Mouse (Mus musculus): ENCODE data around the gene AC161166.1. TPM values are rescaled to one million over a fixed set of nuclear protein-coding genes. Genes with fewer than 3 reads are reported as not detected.
"Not testable (repeated sequence)": the region's sequence is repeated elsewhere in the genome, so short reads cannot be mapped to it uniquely, and the experiment has no call there.

The AC161166.1 gene
- polyA plus RNA-seq, 1 experiment from 2014 or later: 1.2 TPM

DNA sequence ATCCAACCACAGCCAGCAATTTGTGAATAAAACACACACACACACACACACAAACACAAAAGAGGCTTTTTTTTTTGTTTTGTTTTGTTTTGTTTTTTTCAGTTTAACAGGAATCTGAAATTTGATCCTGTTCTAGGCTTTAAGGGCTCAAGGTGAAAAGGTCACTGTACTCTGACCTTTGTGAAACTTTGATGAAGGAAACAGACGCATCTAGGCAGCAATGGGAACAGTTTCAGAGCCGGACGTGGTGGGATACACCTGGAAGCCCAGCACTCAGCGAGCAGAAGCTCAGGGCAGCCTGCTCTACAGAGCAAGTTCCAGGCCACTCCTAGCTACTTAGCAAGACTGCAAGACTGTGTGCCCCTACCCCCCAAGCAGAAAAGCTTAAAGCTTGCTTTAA is 7.4 kb downstream of the AC161166.1 start:
- no peak for ATAC-seq
- WGBS: 10% methylated on average over 4 of the region's 4 CpGs
- no peak overlapping the region for H3K4me2 ChIP-seq (replicated peaks)
- peaks cover 37% of the 10 kb centered on the region for H3K36me3 ChIP-seq
- no peaks in the 10 kb centered on the region for H3K27me3 ChIP-seq
- H3K9me3 ChIP-seq: no peaks in the 10 kb centered on the region
- peak overlapping the region; percentile 99 for H3K27ac ChIP-seq
- H3K9ac ChIP-seq (replicated peaks): 0 out of 2 replicates have a peak overlapping the region, but pooled peaks have one; percentile 12
- H3K4me1 ChIP-seq (replicated peaks): peaks cover 51% of the 10 kb centered on the region
- H3K4me3 ChIP-seq (replicated peaks): no peak overlapping the region

DNA sequence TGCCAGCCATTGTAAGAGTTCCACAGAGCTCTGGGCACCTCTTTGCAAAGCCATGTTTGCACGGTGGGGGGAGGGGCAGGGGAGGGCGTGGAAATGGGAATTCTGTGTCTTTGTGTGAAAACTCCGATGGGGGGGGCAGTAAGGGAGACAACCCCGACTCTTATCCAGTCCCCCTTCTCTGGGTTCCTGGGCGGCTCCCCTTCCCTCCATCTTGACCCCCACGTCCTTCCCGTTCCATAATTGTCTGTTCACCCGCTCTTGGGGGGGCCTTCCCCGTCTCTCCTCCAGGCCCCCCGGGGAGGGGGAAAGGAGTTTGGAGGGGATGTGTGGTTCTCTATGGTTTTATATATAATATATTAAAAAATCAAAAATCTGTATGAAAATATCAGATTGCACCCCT is 8.3 kb downstream of the AC161166.1 start:
- Histone ChIP-seq H3K4me2 (replicated peaks) (no peak overlapping the region), H3K27ac (no peak overlapping the region), H3K27me3 (no peaks in the 10 kb centered on the region), H3K36me3 (peaks cover 45% of the 10 kb centered on the region), H3K9me3 (no peaks in the 10 kb centered on the region), H3K9ac (replicated peaks) (peak overlapping the region; percentile 12; the same call in 1 of the 2 replicates), H3K4me1 (replicated peaks) (peaks cover 51% of the 10 kb centered on the region), H3K4me3 (replicated peaks) (no peak overlapping the region)
- WGBS: 12% methylated on average over 9 of the region's 10 CpGs
- no peak for ATAC-seq

DNA sequence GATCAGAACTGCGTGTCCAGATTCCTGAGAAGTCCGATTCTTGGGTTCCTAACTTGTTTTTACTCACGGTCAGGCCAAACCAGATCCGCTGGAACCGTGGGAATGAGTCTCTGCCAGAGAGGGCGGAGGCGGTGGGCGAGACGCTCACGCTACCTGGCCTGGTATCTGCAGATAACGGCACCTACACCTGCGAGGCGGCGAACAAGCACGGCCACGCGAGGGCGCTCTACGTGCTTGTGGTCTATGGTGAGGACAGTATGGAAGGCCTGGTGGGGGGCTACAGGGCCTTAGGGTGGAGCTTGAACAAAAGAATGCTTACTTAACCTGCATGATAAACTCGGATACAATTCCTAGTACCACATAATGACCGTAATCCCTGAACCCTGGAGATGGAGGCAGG is 10.8 kb downstream of the AC161166.1 start:
- Histone ChIP-seq H3K9ac (replicated peaks) (no peak overlapping the region), H3K27ac (no peak overlapping the region), H3K36me3 (peaks cover 51% of the 10 kb centered on the region), H3K4me1 (replicated peaks) (peaks cover 44% of the 10 kb centered on the region), H3K4me3 (replicated peaks) (no peak overlapping the region), H3K27me3 (peaks cover 4% of the 10 kb centered on the region; the same call in 1 of the 2 replicates), H3K4me2 (replicated peaks) (no peak overlapping the region), H3K9me3 (no peaks in the 10 kb centered on the region)
- no peak for ATAC-seq
- WGBS: 59% methylated on average over 21 of the region's 21 CpGs

DNA sequence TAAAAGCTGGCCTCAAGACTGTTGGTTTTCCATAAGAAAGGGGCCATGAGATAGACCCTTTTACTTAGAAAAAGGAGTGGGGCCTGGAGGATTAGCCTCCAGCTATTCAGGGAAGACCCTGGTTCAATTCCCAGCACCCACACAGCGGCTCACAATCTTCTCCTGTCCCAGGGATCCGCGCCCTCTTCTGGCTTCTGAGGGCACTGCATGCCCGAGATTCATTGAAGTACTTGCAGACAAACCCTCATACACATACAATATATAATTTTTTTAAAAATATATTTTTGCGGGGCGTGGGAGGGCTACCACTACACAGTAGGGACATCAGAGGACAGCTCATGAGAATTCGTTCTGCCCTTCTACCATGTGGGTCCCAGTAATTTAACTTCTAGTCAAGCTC is 11.3 kb downstream of the AC161166.1 start:
- no peak for ATAC-seq
- Histone ChIP-seq H3K4me1 (replicated peaks) (peaks cover 38% of the 10 kb centered on the region), H3K9me3 (no peaks in the 10 kb centered on the region), H3K9ac (replicated peaks) (no peak overlapping the region), H3K4me3 (replicated peaks) (no peak overlapping the region), H3K27me3 (peaks cover 4% of the 10 kb centered on the region; the same call in 1 of the 2 replicates), H3K27ac (no peak overlapping the region), H3K4me2 (replicated peaks) (no peak overlapping the region), H3K36me3 (peaks cover 51% of the 10 kb centered on the region)
- 37% methylated on average over 7 of the region's 7 CpGs for WGBS

DNA sequence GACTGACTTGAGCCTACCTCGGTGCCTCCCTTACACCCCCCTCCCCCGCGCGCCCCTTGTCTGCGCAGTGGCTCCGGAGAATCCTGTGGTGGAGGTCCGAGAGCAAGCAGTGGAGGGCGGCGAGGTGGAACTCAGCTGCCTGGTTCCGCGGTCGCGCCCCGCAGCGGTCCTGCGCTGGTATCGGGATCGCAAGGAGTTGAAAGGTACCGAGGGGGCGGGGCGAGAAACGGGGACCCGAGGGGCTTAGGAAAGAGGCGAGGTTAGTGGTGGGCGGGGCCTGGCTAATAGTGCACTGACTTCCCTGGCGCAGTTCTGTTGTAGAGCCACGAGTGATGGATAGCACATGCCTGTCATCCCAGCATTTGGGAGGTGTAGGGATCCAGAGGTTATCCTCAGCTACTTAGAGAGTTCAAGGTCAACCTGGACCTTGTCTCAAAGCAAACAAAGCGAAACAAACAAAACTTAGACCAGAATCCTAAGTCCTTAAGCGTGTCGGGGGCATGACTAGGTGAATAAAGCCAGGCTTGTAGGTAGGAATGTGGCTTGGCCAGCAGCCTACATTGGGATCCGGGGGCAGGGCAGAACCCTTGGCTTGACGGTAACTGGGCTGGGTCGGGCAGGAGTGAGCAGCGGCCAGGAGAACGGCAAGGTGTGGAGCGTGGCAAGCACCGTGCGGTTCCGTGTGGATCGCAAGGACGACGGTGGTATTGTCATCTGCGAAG is 12.2 kb downstream of the AC161166.1 start:
- peak overlapping the region; percentile 26 for H3K4me2 ChIP-seq (replicated peaks)
- peaks cover 4% of the 10 kb centered on the region; the same call in 1 of the 2 replicates for H3K27me3 ChIP-seq
- H3K4me1 ChIP-seq (replicated peaks): peaks cover 29% of the 10 kb centered on the region
- no peak overlapping the region for H3K4me3 ChIP-seq (replicated peaks)
- 19% methylated on average over 43 of the region's 43 CpGs for WGBS
- no peak overlapping the region for H3K9ac ChIP-seq (replicated peaks)
- H3K9me3 ChIP-seq: no peaks in the 10 kb centered on the region
- no peak overlapping the region for H3K27ac ChIP-seq
- H3K36me3 ChIP-seq: peaks cover 52% of the 10 kb centered on the region
- ATAC-seq: no peak

DNA sequence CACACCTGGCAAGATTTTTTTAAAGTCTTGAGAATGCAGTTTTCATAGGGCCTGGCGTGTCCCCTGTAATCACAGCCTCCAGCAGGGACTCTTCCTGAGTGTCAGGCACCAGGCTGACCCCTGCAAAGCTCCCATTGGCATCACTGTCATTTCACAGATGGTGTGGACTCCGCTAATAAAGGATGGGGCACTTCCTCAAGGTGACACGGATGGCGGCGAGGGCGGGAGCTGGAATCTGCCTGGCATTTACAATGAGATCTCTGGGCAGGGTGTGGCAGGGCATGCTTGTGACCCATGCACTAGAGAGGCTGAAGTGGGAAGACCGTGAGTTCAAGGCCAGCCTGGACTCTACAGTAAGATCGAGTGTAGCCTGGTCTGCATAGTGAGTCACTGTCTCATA is 24.0 kb downstream of the AC161166.1 start:
- H3K9ac ChIP-seq (replicated peaks): no peak overlapping the region
- WGBS: 86% methylated on average over 8 of the region's 8 CpGs
- ATAC-seq: no peak
- peaks cover 34% of the 10 kb centered on the region for H3K36me3 ChIP-seq
- no peaks in the 10 kb centered on the region for H3K27me3 ChIP-seq
- H3K9me3 ChIP-seq: no peaks in the 10 kb centered on the region
- H3K4me1 ChIP-seq (replicated peaks): peaks cover 54% of the 10 kb centered on the region
- peak overlapping the region; percentile 2; the same call in 1 of the 2 replicates for H3K27ac ChIP-seq
- H3K4me2 ChIP-seq (replicated peaks): no peak overlapping the region
- H3K4me3 ChIP-seq (replicated peaks): no peak overlapping the region

DNA sequence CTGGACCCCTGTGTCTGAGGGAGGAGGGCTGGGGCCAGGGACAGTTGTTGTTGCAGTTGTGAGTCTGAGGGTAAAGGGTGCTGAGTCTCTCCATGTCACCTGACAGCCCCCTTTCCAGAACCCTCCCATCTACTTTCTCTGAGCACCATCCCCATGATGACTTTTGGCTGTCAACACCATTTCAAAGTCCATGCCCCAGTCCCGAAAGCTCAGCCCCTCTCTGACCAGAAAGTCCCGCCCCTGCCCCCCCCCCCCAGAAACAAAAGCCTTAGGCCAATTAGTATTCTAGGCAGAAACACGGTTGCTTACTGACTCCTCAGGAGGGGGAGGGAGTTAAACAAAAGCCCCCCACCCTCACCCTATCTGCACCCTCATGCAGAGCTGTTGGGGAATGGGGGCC is 24.9 kb downstream of the AC161166.1 start:
- Histone ChIP-seq H3K9me3 (no peaks in the 10 kb centered on the region), H3K27ac (peak overlapping the region; percentile 79), H3K4me1 (replicated peaks) (peaks cover 60% of the 10 kb centered on the region), H3K36me3 (peaks cover 34% of the 10 kb centered on the region), H3K4me3 (replicated peaks) (peak overlapping the region; percentile 36), H3K9ac (replicated peaks) (peak overlapping the region; percentile 67; the same call in 1 of the 2 replicates), H3K27me3 (no peaks in the 10 kb centered on the region), H3K4me2 (replicated peaks) (peak overlapping the region; percentile 74)
- ATAC-seq: 0 out of 2 replicates have a peak, but pooled peaks have one; percentile 12
- 27% methylated on average over 3 of the region's 3 CpGs for WGBS

DNA sequence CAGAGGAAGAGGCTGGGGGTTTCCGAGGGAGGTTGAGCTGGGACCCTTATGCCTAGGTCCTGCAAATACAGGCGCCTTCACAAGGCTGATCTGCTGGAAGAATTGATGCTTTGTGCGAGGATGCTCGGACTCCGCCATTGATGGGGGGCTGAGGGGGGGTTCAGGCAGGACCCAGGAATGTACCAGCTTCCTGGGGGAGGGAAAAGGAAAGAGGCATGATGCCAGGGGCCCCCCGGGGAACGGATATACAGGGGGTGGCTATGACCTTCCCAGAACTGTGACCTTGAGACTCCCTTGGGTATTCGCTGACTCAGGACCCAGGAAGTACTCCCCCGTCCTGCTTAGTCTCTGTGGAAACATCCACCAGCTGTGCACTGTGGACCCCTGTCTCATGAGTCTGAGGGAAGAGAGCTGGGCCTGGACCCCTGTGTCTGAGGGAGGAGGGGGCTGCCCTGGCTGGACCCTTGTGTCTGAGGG is 25.6 kb downstream of the AC161166.1 start:
- H3K4me1 ChIP-seq (replicated peaks): peaks cover 60% of the 10 kb centered on the region
- H3K27ac ChIP-seq: peak overlapping the region; percentile 79
- H3K9ac ChIP-seq (replicated peaks): peak overlapping the region; percentile 67
- peak overlapping the region; percentile 74 for H3K4me2 ChIP-seq (replicated peaks)
- WGBS: 34% methylated on average over 9 of the region's 9 CpGs
- H3K4me3 ChIP-seq (replicated peaks): peak overlapping the region; percentile 36
- H3K36me3 ChIP-seq: peaks cover 27% of the 10 kb centered on the region
- H3K27me3 ChIP-seq: no peaks in the 10 kb centered on the region
- peak; percentile 67 for ATAC-seq
- no peaks in the 10 kb centered on the region for H3K9me3 ChIP-seq

DNA sequence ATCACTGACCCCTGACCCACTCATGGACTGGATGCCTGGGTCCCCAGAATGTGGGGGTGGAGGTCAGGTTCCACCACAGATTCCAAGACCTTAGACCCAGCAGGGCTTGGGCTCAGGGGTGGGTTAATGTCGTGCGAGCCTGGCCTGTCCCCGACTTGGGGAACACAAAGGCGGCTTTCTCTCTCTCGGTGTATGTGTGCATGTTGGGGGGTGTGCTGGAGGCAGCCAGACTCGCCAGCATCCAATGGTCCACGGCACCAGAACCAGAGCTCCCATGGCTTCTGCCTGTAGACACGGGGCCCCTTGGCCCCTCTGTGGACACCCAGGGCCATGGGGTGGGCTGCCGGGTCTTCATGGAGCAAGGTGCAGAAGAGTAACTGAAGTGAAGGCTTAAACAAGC is 26.8 kb downstream of the AC161166.1 start:
- H3K9me3 ChIP-seq: no peaks in the 10 kb centered on the region
- peaks cover 5% of the 10 kb centered on the region; the same call in 1 of the 2 replicates for H3K27me3 ChIP-seq
- ATAC-seq: no peak
- peak overlapping the region; percentile 36 for H3K4me3 ChIP-seq (replicated peaks)
- H3K4me2 ChIP-seq (replicated peaks): peak overlapping the region; percentile 74
- H3K9ac ChIP-seq (replicated peaks): peak overlapping the region; percentile 67
- H3K36me3 ChIP-seq: peaks cover 14% of the 10 kb centered on the region
- H3K27ac ChIP-seq: peak overlapping the region; percentile 79
- H3K4me1 ChIP-seq (replicated peaks): peaks cover 70% of the 10 kb centered on the region
- WGBS: 84% methylated on average over 9 of the region's 9 CpGs

DNA sequence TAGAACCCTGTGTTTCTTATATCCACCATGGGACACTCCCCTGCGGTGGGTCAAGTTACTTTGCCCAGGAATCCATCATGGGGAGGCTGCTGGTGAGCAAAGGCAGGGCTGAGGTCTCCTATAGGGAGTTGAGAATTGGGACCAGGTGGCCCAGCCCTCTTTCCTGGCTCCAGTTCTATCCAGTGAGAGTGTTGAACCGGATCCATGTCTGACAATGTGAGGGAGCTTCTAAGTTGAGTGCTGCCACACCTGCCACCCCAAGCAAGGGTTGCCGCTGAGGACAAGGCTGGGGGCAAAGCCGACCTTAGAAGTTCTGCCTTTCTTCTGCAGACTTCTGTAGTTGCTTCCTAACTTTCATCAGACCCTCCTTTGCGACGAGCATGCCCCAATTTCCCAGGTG is 29.0 kb downstream of the AC161166.1 start:
- peak overlapping the region; percentile 76 for H3K4me3 ChIP-seq (replicated peaks)
- H3K9ac ChIP-seq (replicated peaks): peak overlapping the region; percentile 94
- not testable (repeated sequence) for H3K9me3 ChIP-seq, H3K36me3 ChIP-seq, ATAC-seq, H3K27me3 ChIP-seq, H3K27ac ChIP-seq
- 63% methylated on average over 6 of the region's 6 CpGs for WGBS
- H3K4me1 ChIP-seq (replicated peaks): peaks cover 79% of the 10 kb centered on the region
- H3K4me2 ChIP-seq (replicated peaks): peak overlapping the region; percentile 74

DNA sequence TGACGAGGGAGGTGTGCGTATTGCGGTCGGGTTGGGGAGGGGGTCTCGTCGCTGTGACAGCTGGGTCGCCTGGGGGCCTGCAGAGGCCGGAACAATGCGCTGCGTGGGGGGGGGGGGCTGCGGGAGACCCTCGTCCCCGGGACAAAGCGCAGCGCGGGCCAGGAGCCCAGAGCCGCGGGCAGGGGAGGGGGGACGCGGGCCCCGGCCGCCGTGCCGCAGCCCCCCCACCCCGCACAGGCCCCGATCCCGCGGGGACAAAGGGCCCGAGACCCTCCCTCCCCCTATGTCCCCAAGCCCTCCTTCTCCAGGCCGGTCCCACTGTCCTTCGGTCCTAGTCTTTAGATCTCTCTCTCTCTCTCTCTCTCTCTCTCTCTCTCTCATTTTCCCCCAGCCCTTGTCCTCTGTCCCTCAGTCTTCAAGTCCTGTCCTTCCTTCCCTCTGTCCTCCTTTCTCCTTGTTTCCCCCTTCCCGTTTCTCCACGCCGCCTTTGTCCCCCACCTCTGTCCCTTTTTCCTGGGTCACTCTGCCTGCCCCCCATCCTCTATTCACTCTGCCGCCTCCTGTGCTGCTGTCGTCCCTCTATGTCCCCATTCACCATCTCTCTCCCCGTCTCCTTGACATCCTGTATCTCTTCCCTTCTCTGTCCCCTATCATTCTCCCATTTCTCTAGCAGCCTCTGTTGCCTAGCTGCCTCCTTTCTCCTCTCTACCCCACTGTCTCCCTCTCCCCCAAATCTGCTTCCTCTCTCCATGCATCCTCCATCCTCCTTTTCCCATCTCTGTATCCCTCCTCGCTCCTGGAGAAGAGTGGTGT is 29.8 kb downstream of the AC161166.1 start:
- Histone ChIP-seq H3K36me3 (no peaks in the 10 kb centered on the region), H3K27ac (peak overlapping the region; percentile 89), H3K27me3 (peaks cover 6% of the 10 kb centered on the region; the same call in 1 of the 2 replicates), H3K4me2 (replicated peaks) (peak overlapping the region; percentile 74), H3K9ac (replicated peaks) (peak overlapping the region; percentile 94), H3K4me1 (replicated peaks) (peaks cover 71% of the 10 kb centered on the region), H3K4me3 (replicated peaks) (peak overlapping the region; percentile 76), H3K9me3 (no peaks in the 10 kb centered on the region)
- WGBS: 2% methylated on average over 18 of the region's 38 CpGs
- peak; percentile 25 for ATAC-seq
